Mouse (Mus musculus): Measurements from ENCODE around the gene Yars.

- no peak for TF ChIP-seq CTCF (conservative IDR thresholded peaks at IDR 0.05; ENCODE audit: insufficient read depth, insufficient read length, low read depth, low read length)
- no peak for TF ChIP-seq POLR2A (IDR thresholded peaks at IDR 0.05; ENCODE audit: low read depth, low read length)
Measured at GRCm38 (mm10) chr4:129140808-129141207, 48.8 kb upstream of the Yars start.

Measured in kidney, adult 2 months (tissue).